Mouse (Mus musculus) pancreas, adult 10 weeks (tissue): ENCODE measurements around the gene Olfr159. TPM values are rescaled to one million over a fixed set of nuclear protein-coding genes. Genes with fewer than 3 reads are reported as not detected.

Experiments used
- polyA plus RNA-seq: library from polyadenylated mRNA; stranded (reverse); fragments of 350-450 nt; fragmentation: Illumina TruSeq; extraction: RNeasy Lipid Tissue Mini Kit (QIAGEN cat#74804); gene quantifications from one replicate; pipeline ENCODE4 v1.2.3, GENCODE M21; 2015; ENCODE audit warnings: low read depth, low replicate concordance; ENCODE audit not compliant: insufficient read depth

The Olfr159 gene
- not detected for polyA plus RNA-seq

DNA sequence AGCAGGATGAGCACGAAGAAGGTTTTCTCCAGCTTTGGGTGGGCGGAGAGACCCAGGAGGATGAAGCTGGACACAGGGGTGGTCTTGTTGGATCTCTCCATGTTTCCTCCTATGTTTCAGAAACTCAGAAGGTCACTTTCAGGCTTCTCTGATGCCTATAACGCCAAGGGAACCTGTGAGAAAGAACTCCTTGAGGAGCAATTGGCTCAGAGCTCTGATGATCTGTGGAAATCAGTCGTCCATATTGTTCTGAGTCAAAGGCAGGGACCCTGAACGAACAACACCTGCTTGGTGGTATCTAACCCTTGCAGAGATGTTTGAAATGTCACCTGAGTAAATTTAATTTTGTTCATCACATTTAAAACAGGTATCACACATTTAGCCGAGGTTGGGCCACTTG is at the start of gene Olfr159:
Gene Olfr159, minus strand, starts transcription at position 101 of the 400 bp plus-strand sequence.

DNA sequence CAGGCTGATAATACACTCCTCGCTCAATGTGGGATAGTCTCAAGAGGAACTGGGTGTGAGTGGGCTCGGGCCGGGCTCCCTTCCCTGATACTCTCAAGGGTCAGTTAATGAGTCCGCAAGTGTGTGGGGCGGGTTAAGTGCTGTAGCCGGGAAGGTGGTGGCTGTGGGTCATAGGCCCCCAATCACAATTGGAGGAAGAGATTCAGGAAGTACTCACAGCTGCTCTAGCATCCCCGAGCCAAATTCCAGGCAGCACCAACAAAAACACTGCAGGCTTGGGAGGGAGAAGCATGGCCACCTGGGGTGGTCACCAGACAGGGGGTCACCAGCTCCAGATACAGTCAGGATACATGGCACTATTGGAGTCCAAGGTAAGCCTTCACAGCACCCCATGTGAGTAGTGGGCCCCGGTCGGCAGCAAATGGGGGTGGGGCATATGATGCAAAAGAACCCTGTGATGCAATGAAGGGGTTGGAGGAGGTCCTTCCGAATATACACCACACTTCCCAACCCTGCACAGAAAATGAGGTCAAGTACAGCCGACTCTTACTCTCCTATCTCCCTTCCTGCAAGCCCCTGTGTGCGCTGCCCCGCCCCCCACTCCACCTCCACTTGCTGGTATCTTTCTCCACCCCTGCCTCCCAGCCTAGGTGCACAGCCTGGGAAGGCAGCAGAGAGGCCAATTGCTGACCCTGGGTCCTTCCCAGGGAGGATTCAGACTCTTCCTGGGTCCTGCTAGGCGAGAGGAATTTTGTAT is 40.8 kb downstream of the Olfr159 start, which contains the start of gene Spaar:
Gene Spaar, plus strand, starts transcription at position 241 of the 757 bp plus-strand sequence.

DNA sequence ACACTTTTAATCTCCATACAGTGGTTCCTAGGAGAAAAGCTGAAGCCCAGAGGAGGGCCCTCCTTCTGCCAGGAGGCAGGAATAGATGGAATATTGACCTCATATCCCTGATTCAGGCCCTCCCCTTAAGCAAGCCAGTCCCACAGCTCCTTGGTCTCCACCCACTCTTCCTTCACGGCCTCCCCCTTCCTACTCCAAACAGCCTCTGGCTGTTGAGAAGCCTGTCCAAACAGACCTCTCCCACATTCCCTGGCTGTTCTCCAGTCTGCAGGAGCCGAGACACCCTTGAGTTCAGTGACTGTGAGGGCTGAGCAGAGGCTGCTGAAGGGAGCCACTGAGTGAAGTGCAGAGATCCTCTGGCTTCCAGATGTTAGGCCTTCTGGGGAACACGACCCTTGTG is 43.8 kb downstream of the Olfr159 start, which contains the start of gene Hrct1:
Gene Hrct1, plus strand, starts transcription at position 194 of the 400 bp plus-strand sequence.

Other genes starting within 250 kb of the Olfr159 start
- gene Tpm2, start 247.2 kb downstream of the Olfr159 start, polyA plus RNA-seq, result 37.2 TPM
- gene Creb3, start 208.7 kb downstream of the Olfr159 start, polyA plus RNA-seq, result 21.2 TPM
- 19.2 TPM for gene Tln1, start 208.3 kb downstream of the Olfr159 start, polyA plus RNA-seq
- 6.8 TPM for gene Rgp1, start 192.3 kb downstream of the Olfr159 start, polyA plus RNA-seq
- gene Gba2, start 192.1 kb downstream of the Olfr159 start, polyA plus RNA-seq, result 4.6 TPM
- gene Msmp, start 186.5 kb downstream of the Olfr159 start, polyA plus RNA-seq, result not detected
- 10.7 TPM for gene Npr2, start 139.1 kb downstream of the Olfr159 start, polyA plus RNA-seq
- 1.1 TPM for gene Spag8, start 117.4 kb downstream of the Olfr159 start, polyA plus RNA-seq
- 22.0 TPM for gene Hint2, start 114.5 kb downstream of the Olfr159 start, polyA plus RNA-seq
- gene Tmem8b, start 102.0 kb downstream of the Olfr159 start, polyA plus RNA-seq, result 1.8 TPM
- 0.20 TPM for gene Fam221b, start 101.9 kb downstream of the Olfr159 start, polyA plus RNA-seq
- not detected for gene Olfr70, start 70.2 kb downstream of the Olfr159 start, polyA plus RNA-seq
- gene Olfr71, start 60.8 kb downstream of the Olfr159 start, polyA plus RNA-seq, result not detected
- 3.5 TPM for gene Hrct1, start 43.8 kb downstream of the Olfr159 start, polyA plus RNA-seq
- 0.65 TPM for gene Spaar, start 41.0 kb downstream of the Olfr159 start, polyA plus RNA-seq
- gene Olfr156, start 52.9 kb upstream of the Olfr159 start, polyA plus RNA-seq, result not detected
- gene Olfr157, start 69.2 kb upstream of the Olfr159 start, polyA plus RNA-seq, result not detected
- not detected for gene Olfr155, start 80.6 kb upstream of the Olfr159 start, polyA plus RNA-seq
- gene Reck, start 104.5 kb upstream of the Olfr159 start, polyA plus RNA-seq, result 3.9 TPM
- gene Glipr2, start 186.4 kb upstream of the Olfr159 start, polyA plus RNA-seq, result 4.0 TPM
- gene Ccin, start 212.5 kb upstream of the Olfr159 start, polyA plus RNA-seq, result not detected
- 44.7 TPM for gene Clta, start 233.4 kb upstream of the Olfr159 start, polyA plus RNA-seq